21 mouse cellular contexts compared by ENCODE assay signal in the genomic region with DNA sequence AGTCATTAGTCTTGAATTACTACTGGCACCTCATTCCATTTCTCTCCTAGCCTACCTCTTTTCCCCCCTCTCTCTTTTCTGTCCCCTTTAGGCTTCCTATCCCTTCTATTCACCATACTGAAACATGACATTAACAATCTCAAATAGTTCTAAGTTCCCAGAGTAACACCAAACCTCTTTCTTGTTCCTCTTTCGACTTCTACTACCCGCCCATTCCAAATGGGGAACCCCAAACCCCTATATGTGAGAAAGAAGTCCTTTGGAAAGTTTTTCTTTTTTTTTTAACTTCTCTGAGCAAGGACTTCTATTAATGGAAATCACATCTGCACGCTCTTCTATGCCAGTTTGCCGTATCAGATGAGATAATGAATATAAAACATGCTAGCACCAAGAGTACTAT.
"Had no signal": no experiment of that assay in that cellular context is flagged by ENCODE, and none has a peak within 500 bp of the region (broad histone marks: within the 10 kb centered on the region; RNA-seq: fewer than 3 reads in every experiment).

No protein-coding gene starts in this region.

- DNase-seq: lung, adult 2 months; lung, postnatal 36 days; retina, postnatal 1 day; right cerebral cortex, adult 18-20 months; right cerebral cortex, postnatal 25 days; right cerebral cortex, postnatal 4 days; spleen, adult 18-20 months; thymus, adult 18-20 months; thymus, postnatal 14 days; thymus, postnatal 36 days had no signal

- H3K4me2 ChIP-seq: lung, embryonic 15.5 days; midbrain, embryonic 11.5 days; midbrain, embryonic 13.5 days; midbrain, embryonic 15.5 days; neural tube, embryonic 13.5 days; neural tube, embryonic 15.5 days had no signal

- H3K9me3 ChIP-seq: lung, embryonic 15.5 days; midbrain, embryonic 13.5 days; midbrain, embryonic 15.5 days; neural tube, embryonic 13.5 days; neural tube, embryonic 15.5 days had no signal

- H3K27me3 ChIP-seq: lung, embryonic 15.5 days; megakaryocyte, embryonic 14.5 days; midbrain, embryonic 13.5 days; midbrain, embryonic 15.5 days; neural tube, embryonic 13.5 days; neural tube, embryonic 15.5 days had no signal

- H3K36me3 ChIP-seq: lung, embryonic 15.5 days; midbrain, embryonic 13.5 days; midbrain, embryonic 15.5 days; neural tube, embryonic 13.5 days; neural tube, embryonic 15.5 days had no signal

- H3K4me3 ChIP-seq: lung, embryonic 15.5 days; megakaryocyte, embryonic 14.5 days; midbrain, embryonic 13.5 days; midbrain, embryonic 15.5 days; myocyte; neural tube, embryonic 13.5 days; neural tube, embryonic 15.5 days had no signal

- H3K9ac ChIP-seq: liver, embryonic 14.5 days; lung, embryonic 15.5 days; midbrain, embryonic 13.5 days; midbrain, embryonic 15.5 days; neural tube, embryonic 13.5 days; neural tube, embryonic 15.5 days had no signal

- ATAC-seq: lung, postnatal 0 days; midbrain, embryonic 13.5 days; midbrain, embryonic 15.5 days had no signal

- H3K4me1 ChIP-seq: lung, embryonic 15.5 days; megakaryocyte, embryonic 14.5 days; midbrain, embryonic 15.5 days; neural tube, embryonic 15.5 days had no signal

- H3K27ac ChIP-seq: liver, embryonic 14.5 days; lung, embryonic 15.5 days; macrophage; midbrain, embryonic 13.5 days; midbrain, embryonic 15.5 days; neural tube, embryonic 13.5 days; neural tube, embryonic 15.5 days had no signal
